In the genomic region with DNA sequence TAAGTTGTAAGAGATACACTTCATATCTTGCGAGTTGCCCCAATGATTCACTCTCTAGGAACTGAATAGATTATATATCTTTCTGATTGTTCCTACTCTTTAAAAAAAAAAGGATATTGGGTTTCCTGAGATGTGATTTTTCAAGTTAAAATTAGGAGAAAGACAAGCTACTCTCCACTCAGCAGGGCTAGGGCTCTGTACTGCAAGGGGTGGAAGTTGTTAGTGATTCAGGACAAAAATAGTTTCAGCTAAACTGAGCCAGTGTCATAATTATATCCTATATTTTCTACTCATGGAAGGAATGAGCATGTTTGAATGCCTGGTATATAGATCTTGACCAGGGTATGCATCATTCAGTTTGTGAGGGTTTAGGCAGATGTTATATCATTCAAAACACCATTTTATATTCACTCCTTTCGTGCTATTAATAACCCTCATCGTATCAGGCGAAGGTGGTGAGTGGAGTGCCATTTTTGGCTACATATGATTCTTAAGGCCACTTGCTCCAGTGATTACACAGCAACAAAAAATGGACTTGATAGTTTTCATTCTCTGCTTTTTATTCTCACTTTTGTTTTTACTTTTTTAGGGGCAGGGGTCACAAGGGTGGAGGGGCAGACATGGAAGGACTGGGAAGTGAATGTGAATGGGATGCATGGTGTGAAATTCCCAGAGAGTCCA, we compare ENCODE assay signal across 24 mouse cellular contexts.
DNase-seq lines count a peak whose midpoint lies in the region; ATAC-seq lines count a peak whose summit lies in the region.
"Had no signal": no experiment of that assay in that cellular context is flagged by ENCODE, and none has a peak within 500 bp of the region (broad histone marks: within the 10 kb centered on the region; RNA-seq: fewer than 3 reads in every experiment).

No protein-coding gene starts in this region.

- WGBS in forebrain, embryonic 13.5 days: 41% methylated on average over 4 of the region's 4 CpGs
- WGBS in forebrain, embryonic 10.5 days: 75% methylated on average over 4 of the region's 4 CpGs
- 36% methylated on average over 4 of the region's 4 CpGs for WGBS in heart, embryonic 11.5 days (ENCODE audit: insufficient replicate concordance)
- WGBS in midbrain, embryonic 10.5 days: 85% methylated on average over 4 of the region's 4 CpGs
- 72% methylated on average over 4 of the region's 4 CpGs for WGBS in midbrain, embryonic 14.5 days
- WGBS in neural tube, embryonic 15.5 days: 68% methylated on average over 4 of the region's 4 CpGs

- H3K9ac ChIP-seq in forebrain, embryonic 13.5 days: no peak overlapping the region
- H3K9ac ChIP-seq in heart, embryonic 11.5 days (ENCODE audit: low read depth, low read length): no peak overlapping the region
- no peak overlapping the region for H3K9ac ChIP-seq in midbrain, embryonic 14.5 days (replicated peaks; ENCODE audit: low read length)
- H3K9ac ChIP-seq in neural tube, embryonic 15.5 days (replicated peaks): no peak overlapping the region
- H3K9ac ChIP-seq: embryonic facial prominence, embryonic 12.5 days; hindbrain, embryonic 12.5 days had no signal

- H3K4me3 ChIP-seq in forebrain, embryonic 13.5 days: no peak overlapping the region
- no peak overlapping the region for H3K4me3 ChIP-seq in forebrain, embryonic 10.5 days
- H3K4me3 ChIP-seq in heart, embryonic 11.5 days (ENCODE audit: low read depth, low read length): no peak overlapping the region
- H3K4me3 ChIP-seq in midbrain, embryonic 10.5 days: no peak overlapping the region
- H3K4me3 ChIP-seq in midbrain, embryonic 14.5 days (replicated peaks; ENCODE audit: low read depth, low read length): no peak overlapping the region
- no peak overlapping the region for H3K4me3 ChIP-seq in neural tube, embryonic 15.5 days (replicated peaks)
- H3K4me3 ChIP-seq: embryonic facial prominence, embryonic 12.5 days; gastrocnemius, adult 2 months; hindbrain, embryonic 12.5 days had no signal

- H3K4me2 ChIP-seq in forebrain, embryonic 13.5 days: no peak overlapping the region
- no peak overlapping the region; the same call in 1 of the 2 replicates for H3K4me2 ChIP-seq in heart, embryonic 11.5 days
- H3K4me2 ChIP-seq in midbrain, embryonic 14.5 days (ENCODE audit: low read length): no peak overlapping the region
- H3K4me2 ChIP-seq in neural tube, embryonic 15.5 days: no peak overlapping the region
- H3K4me2 ChIP-seq: embryonic facial prominence, embryonic 12.5 days; hindbrain, embryonic 12.5 days had no signal

- no peaks in the 10 kb centered on the region for H3K9me3 ChIP-seq in forebrain, embryonic 13.5 days (replicated peaks)
- no peaks in the 10 kb centered on the region for H3K9me3 ChIP-seq in forebrain, embryonic 10.5 days
- H3K9me3 ChIP-seq in heart, embryonic 11.5 days (replicated peaks; ENCODE audit: control insufficient read depth, low read length): no peaks in the 10 kb centered on the region
- no peaks in the 10 kb centered on the region for H3K9me3 ChIP-seq in midbrain, embryonic 10.5 days (replicated peaks)
- H3K9me3 ChIP-seq in midbrain, embryonic 14.5 days (ENCODE audit: control insufficient read depth, low read length): no peaks in the 10 kb centered on the region
- no peaks in the 10 kb centered on the region for H3K9me3 ChIP-seq in neural tube, embryonic 15.5 days (replicated peaks)
- H3K9me3 ChIP-seq: embryonic facial prominence, embryonic 12.5 days; hindbrain, embryonic 12.5 days had no signal

- H3K4me1 ChIP-seq in forebrain, embryonic 13.5 days: peaks cover 49% of the 10 kb centered on the region
- peaks cover 68% of the 10 kb centered on the region for H3K4me1 ChIP-seq in forebrain, embryonic 10.5 days
- H3K4me1 ChIP-seq in heart, embryonic 11.5 days (ENCODE audit: control insufficient read depth, insufficient read depth, low read length): no peaks in the 10 kb centered on the region; the same call in 1 of the 2 replicates
- H3K4me1 ChIP-seq in midbrain, embryonic 10.5 days: peaks cover 61% of the 10 kb centered on the region
- peaks cover 33% of the 10 kb centered on the region for H3K4me1 ChIP-seq in midbrain, embryonic 14.5 days (ENCODE audit: control insufficient read depth, insufficient read depth, low read length)
- peaks cover 23% of the 10 kb centered on the region for H3K4me1 ChIP-seq in neural tube, embryonic 15.5 days
- H3K4me1 ChIP-seq: embryonic facial prominence, embryonic 12.5 days had no signal

- H3K27ac ChIP-seq in forebrain, embryonic 13.5 days: peak overlapping the region; percentile 31; the same call in 1 of the 2 replicates
- no peak overlapping the region for H3K27ac ChIP-seq in forebrain, embryonic 10.5 days
- H3K27ac ChIP-seq in heart, embryonic 11.5 days (ENCODE audit: low read depth, low read length): peak overlapping the region; percentile 74
- H3K27ac ChIP-seq in midbrain, embryonic 10.5 days (replicated peaks): peak overlapping the region; percentile 38; the same call in 1 of the 2 replicates
- H3K27ac ChIP-seq in midbrain, embryonic 14.5 days (replicated peaks; ENCODE audit: low read depth, low read length): no peak overlapping the region
- no peak overlapping the region for H3K27ac ChIP-seq in neural tube, embryonic 15.5 days (replicated peaks)
- H3K27ac ChIP-seq: embryonic facial prominence, embryonic 12.5 days; gastrocnemius, adult 2 months; hindbrain, embryonic 12.5 days had no signal

- no peak for DNase-seq in forebrain, embryonic 10.5 days (ENCODE audit: extremely low spot score, low spot score)
- DNase-seq in heart, adult 9 months (ENCODE audit: low spot score in 2 of 2): no peak
- no peak for DNase-seq in midbrain, embryonic 10.5 days (ENCODE audit: low spot score)
- no peak for DNase-seq in midbrain, embryonic 14.5 days
- DNase-seq in urinary bladder, postnatal 25 days (ENCODE audit: low spot score): no peak
- DNase-seq: adrenal gland, postnatal 10 days; B cell, adult 2 months; cerebellum, adult 11 months; cerebellum, adult 8-10 months; cerebellum, postnatal 14 days; embryo, embryonic 11 days; gastrocnemius, adult 2 months; gastrocnemius, postnatal 36 days; kidney, adult 8-10 months had no signal

- ATAC-seq in forebrain, embryonic 13.5 days: no peak
- no peak for ATAC-seq in heart, embryonic 11.5 days (replicated peaks; ENCODE audit: insufficient number of reproducible peaks, low FRiP score, low TSS enrichment)
- ATAC-seq in midbrain, embryonic 14.5 days (ENCODE audit: low FRiP score, low TSS enrichment): no peak
- ATAC-seq in neural tube, embryonic 15.5 days (ENCODE audit: low FRiP score): no peak
- ATAC-seq: CD4-positive, CD25-positive, alpha-beta regulatory T cell, adult 4 months; hindbrain, embryonic 16.5 days; inflammation-experienced regulatory T-cells, adult 6 months; intestine, postnatal 0 days had no signal

- no peaks in the 10 kb centered on the region for H3K27me3 ChIP-seq in forebrain, embryonic 13.5 days
- H3K27me3 ChIP-seq in forebrain, embryonic 10.5 days (ENCODE audit: poor library complexity, severe bottlenecking): peaks cover 3% of the 10 kb centered on the region; the same call in 1 of the 2 replicates
- no peaks in the 10 kb centered on the region for H3K27me3 ChIP-seq in heart, embryonic 11.5 days (ENCODE audit: control insufficient read depth, insufficient read depth, low read length)
- peaks cover 6% of the 10 kb centered on the region for H3K27me3 ChIP-seq in midbrain, embryonic 10.5 days (ENCODE audit: low read depth, poor library complexity, severe bottlenecking)
- no peaks in the 10 kb centered on the region for H3K27me3 ChIP-seq in midbrain, embryonic 14.5 days (ENCODE audit: control insufficient read depth, insufficient read depth, low read length)
- H3K27me3 ChIP-seq in neural tube, embryonic 15.5 days (replicated peaks): no peaks in the 10 kb centered on the region
- H3K27me3 ChIP-seq: embryonic facial prominence, embryonic 12.5 days; hindbrain, embryonic 12.5 days had no signal

- no peaks in the 10 kb centered on the region for H3K36me3 ChIP-seq in forebrain, embryonic 13.5 days (ENCODE audit: poor library complexity, severe bottlenecking)
- no peaks in the 10 kb centered on the region for H3K36me3 ChIP-seq in forebrain, embryonic 10.5 days (replicated peaks)
- no peaks in the 10 kb centered on the region for H3K36me3 ChIP-seq in heart, embryonic 11.5 days (ENCODE audit: control insufficient read depth, insufficient read depth, low read length)
- no peaks in the 10 kb centered on the region for H3K36me3 ChIP-seq in midbrain, embryonic 10.5 days
- H3K36me3 ChIP-seq in midbrain, embryonic 14.5 days (ENCODE audit: control insufficient read depth, insufficient read depth, low read length): no peaks in the 10 kb centered on the region
- no peaks in the 10 kb centered on the region for H3K36me3 ChIP-seq in neural tube, embryonic 15.5 days
- H3K36me3 ChIP-seq: embryonic facial prominence, embryonic 12.5 days; G1E; hindbrain, embryonic 12.5 days had no signal

Comparison
In these comparisons a context has a peak if more than half of its experiments do, and no peak if none do; other contexts are left out.
1. H3K27ac ChIP-seq: peak in forebrain, embryonic 13.5 days (single experiment), heart, embryonic 11.5 days (single experiment) and midbrain, embryonic 10.5 days (single experiment); none in forebrain, embryonic 10.5 days (single experiment), midbrain, embryonic 14.5 days (single experiment) and neural tube, embryonic 15.5 days (single experiment).